Mouse (Mus musculus): Measurements from ENCODE around the gene Nup188. TPM values are rescaled to one million over a fixed set of nuclear protein-coding genes. Genes with fewer than 3 reads are reported as not detected.

The Nup188 gene
- polyA plus RNA-seq, 1 experiment from 2014 or later: 23.6 TPM

- Histone ChIP-seq H3K4me3 (ENCODE audit: low read length) (no peak overlapping the region), H3K4me2 (ENCODE audit: low read depth, low read length) (no peak overlapping the region), H3K36me3 (ENCODE audit: control insufficient read depth, insufficient read depth, low read length) (peaks cover 7% of the 10 kb centered on the region; the same call in 1 of the 2 replicates), H3K27ac (ENCODE audit: low read length) (no peak overlapping the region), H3K27me3 (replicated peaks; ENCODE audit: control insufficient read depth, insufficient read depth, low read length) (no peaks in the 10 kb centered on the region), H3K9ac (ENCODE audit: low read depth, low read length) (no peak overlapping the region), H3K9me3 (ENCODE audit: control insufficient read depth, low read length) (no peaks in the 10 kb centered on the region), H3K4me1 (ENCODE audit: control insufficient read depth, insufficient read depth, low read length) (peaks cover 27% of the 10 kb centered on the region)
- no peak for ATAC-seq
- 45% methylated on average over 4 of the region's 4 CpGs for WGBS
Observed at GRCm38 (mm10) chr2:30262840-30263441, 23.3 kb upstream of the Nup188 start.

- Histone ChIP-seq H3K27me3 (replicated peaks; ENCODE audit: control insufficient read depth, insufficient read depth, low read length) (no peaks in the 10 kb centered on the region), H3K4me1 (ENCODE audit: control insufficient read depth, insufficient read depth, low read length) (peaks cover 27% of the 10 kb centered on the region), H3K4me3 (ENCODE audit: low read length) (no peak overlapping the region), H3K4me2 (ENCODE audit: low read depth, low read length) (no peak overlapping the region), H3K9me3 (ENCODE audit: control insufficient read depth, low read length) (no peaks in the 10 kb centered on the region), H3K36me3 (ENCODE audit: control insufficient read depth, insufficient read depth, low read length) (peaks cover 7% of the 10 kb centered on the region; the same call in 1 of the 2 replicates), H3K27ac (ENCODE audit: low read length) (no peak overlapping the region), H3K9ac (ENCODE audit: low read depth, low read length) (no peak overlapping the region)
- no peak for ATAC-seq
- 92% methylated on average over 6 of the region's 6 CpGs for WGBS
Observed at GRCm38 (mm10) chr2:30263811-30264210, 22.4 kb upstream of the Nup188 start.

- H3K4me1 ChIP-seq (ENCODE audit: control insufficient read depth, insufficient read depth, low read length): peaks cover 34% of the 10 kb centered on the region
- no peak for ATAC-seq
- no peaks in the 10 kb centered on the region for H3K9me3 ChIP-seq (ENCODE audit: control insufficient read depth, low read length)
- no peaks in the 10 kb centered on the region for H3K27me3 ChIP-seq (replicated peaks; ENCODE audit: control insufficient read depth, insufficient read depth, low read length)
- no peak overlapping the region for H3K4me3 ChIP-seq (ENCODE audit: low read length)
- H3K36me3 ChIP-seq (ENCODE audit: control insufficient read depth, insufficient read depth, low read length): peaks cover 7% of the 10 kb centered on the region; the same call in 1 of the 2 replicates
- WGBS: 59% methylated on average over 7 of the region's 7 CpGs
- H3K27ac ChIP-seq (ENCODE audit: low read length): peak overlapping the region; percentile 92
- H3K9ac ChIP-seq (ENCODE audit: low read depth, low read length): 0 out of 2 replicates have a peak overlapping the region, but pooled peaks have one; percentile 48
- H3K4me2 ChIP-seq (ENCODE audit: low read depth, low read length): no peak overlapping the region
Observed at GRCm38 (mm10) chr2:30264671-30265519, 21.3 kb upstream of the Nup188 start.

- H3K27me3 ChIP-seq (replicated peaks; ENCODE audit: control insufficient read depth, insufficient read depth, low read length): no peaks in the 10 kb centered on the region
- H3K4me2 ChIP-seq (ENCODE audit: low read depth, low read length): peak within 1 kb of the TSS; percentile 34
- peak; percentile 32; the same call in 1 of the 2 replicates for ATAC-seq
- peaks cover 7% of the 10 kb centered on the region; the same call in 1 of the 2 replicates for H3K36me3 ChIP-seq (ENCODE audit: control insufficient read depth, insufficient read depth, low read length)
- H3K9me3 ChIP-seq (ENCODE audit: control insufficient read depth, low read length): no peaks in the 10 kb centered on the region
- peak within 1 kb of the TSS; percentile 23 for H3K4me3 ChIP-seq (ENCODE audit: low read length)
- peaks cover 37% of the 10 kb centered on the region for H3K4me1 ChIP-seq (ENCODE audit: control insufficient read depth, insufficient read depth, low read length)
- H3K9ac ChIP-seq (ENCODE audit: low read depth, low read length): peak within 1 kb of the TSS; percentile 50
- peak within 1 kb of the TSS; percentile 92 for H3K27ac ChIP-seq (ENCODE audit: low read length)
- WGBS: 47% methylated on average over 5 of the region's 5 CpGs
Observed at GRCm38 (mm10) chr2:30265767-30266253, 20.4 kb upstream of the Nup188 start, which contains the start of gene Phyhd1. TSS of gene Phyhd1 (plus strand) at chr2:30266203.

GRCm38 (mm10) chr2:30266392-30266941, 19.7 kb upstream of the Nup188 start:
- WGBS: 14% methylated on average over 4 of the region's 4 CpGs
- Histone ChIP-seq H3K4me3 (ENCODE audit: low read length) (peak overlapping the region; percentile 23), H3K4me2 (ENCODE audit: low read depth, low read length) (peak overlapping the region; percentile 34), H3K4me1 (ENCODE audit: control insufficient read depth, insufficient read depth, low read length) (peaks cover 37% of the 10 kb centered on the region), H3K9ac (ENCODE audit: low read depth, low read length) (peak overlapping the region; percentile 50), H3K27me3 (replicated peaks; ENCODE audit: control insufficient read depth, insufficient read depth, low read length) (no peaks in the 10 kb centered on the region), H3K27ac (ENCODE audit: low read length) (peak overlapping the region; percentile 92), H3K36me3 (ENCODE audit: control insufficient read depth, insufficient read depth, low read length) (peaks cover 7% of the 10 kb centered on the region; the same call in 1 of the 2 replicates), H3K9me3 (ENCODE audit: control insufficient read depth, low read length) (no peaks in the 10 kb centered on the region)
- ATAC-seq: peak; percentile 82

- H3K4me2 ChIP-seq (ENCODE audit: low read depth, low read length): peak overlapping the region; percentile 34
Observed at GRCm38 (mm10) chr2:30267466-30267865, 18.7 kb upstream of the Nup188 start.

GRCm38 (mm10) chr2:30268371-30268770, 17.8 kb upstream of the Nup188 start:
- peaks cover 4% of the 10 kb centered on the region; the same call in 1 of the 2 replicates for H3K36me3 ChIP-seq (ENCODE audit: control insufficient read depth, insufficient read depth, low read length)
- WGBS: 57% methylated on average over 4 of the region's 4 CpGs
- H3K4me3 ChIP-seq (ENCODE audit: low read length): no peak overlapping the region
- H3K27ac ChIP-seq (ENCODE audit: low read length): no peak overlapping the region
- H3K4me2 ChIP-seq (ENCODE audit: low read depth, low read length): no peak overlapping the region
- no peaks in the 10 kb centered on the region for H3K27me3 ChIP-seq (replicated peaks; ENCODE audit: control insufficient read depth, insufficient read depth, low read length)
- H3K9me3 ChIP-seq (ENCODE audit: control insufficient read depth, low read length): no peaks in the 10 kb centered on the region
- H3K9ac ChIP-seq (ENCODE audit: low read depth, low read length): no peak overlapping the region
- H3K4me1 ChIP-seq (ENCODE audit: control insufficient read depth, insufficient read depth, low read length): peaks cover 34% of the 10 kb centered on the region
- no peak for ATAC-seq

More at GRCm38 (mm10) chr2:30267466-30267865, 18.7 kb upstream of the Nup188 start:
- peaks cover 37% of the 10 kb centered on the region for H3K4me1 ChIP-seq (ENCODE audit: control insufficient read depth, insufficient read depth, low read length)
- no peak for ATAC-seq
- no peaks in the 10 kb centered on the region for H3K9me3 ChIP-seq (ENCODE audit: control insufficient read depth, low read length)
- no peak overlapping the region for H3K9ac ChIP-seq (ENCODE audit: low read depth, low read length)
- H3K27ac ChIP-seq (ENCODE audit: low read length): no peak overlapping the region
- no peak overlapping the region for H3K4me3 ChIP-seq (ENCODE audit: low read length)
- peaks cover 7% of the 10 kb centered on the region; the same call in 1 of the 2 replicates for H3K36me3 ChIP-seq (ENCODE audit: control insufficient read depth, insufficient read depth, low read length)
- no peaks in the 10 kb centered on the region for H3K27me3 ChIP-seq (replicated peaks; ENCODE audit: control insufficient read depth, insufficient read depth, low read length)
- WGBS: 92% methylated on average over 2 of the region's 2 CpGs

GRCm38 (mm10) chr2:30269241-30269990, 16.8 kb upstream of the Nup188 start:
- 85% methylated on average over 17 of the region's 17 CpGs for WGBS
- no peak overlapping the region for H3K4me2 ChIP-seq (ENCODE audit: low read depth, low read length)
- no peak overlapping the region for H3K9ac ChIP-seq (ENCODE audit: low read depth, low read length)
- H3K36me3 ChIP-seq (ENCODE audit: control insufficient read depth, insufficient read depth, low read length): no peaks in the 10 kb centered on the region
- H3K27me3 ChIP-seq (replicated peaks; ENCODE audit: control insufficient read depth, insufficient read depth, low read length): no peaks in the 10 kb centered on the region
- H3K4me3 ChIP-seq (ENCODE audit: low read length): no peak overlapping the region
- peak overlapping the region; percentile 77 for H3K27ac ChIP-seq (ENCODE audit: low read length)
- no peaks in the 10 kb centered on the region for H3K9me3 ChIP-seq (ENCODE audit: control insufficient read depth, low read length)
- H3K4me1 ChIP-seq (ENCODE audit: control insufficient read depth, insufficient read depth, low read length): peaks cover 34% of the 10 kb centered on the region
- ATAC-seq: no peak

Data from intestine, embryonic 16.5 days (tissue).